Mouse (Mus musculus) neural tube, embryonic 14.5 days (tissue): ENCODE data around the gene Manba. TPM values are rescaled to one million over a fixed set of nuclear protein-coding genes. Genes with fewer than 3 reads are reported as not detected.

ENCODE experiments used
- ATAC-seq: fragments of 200-750 bp; cut with Nextera tagmentation; 2 replicates; pipeline ENCODE4 v1.8.0; 2017; ENCODE audit warnings: low read depth, mild to moderate bottlenecking, moderate TSS enrichment, moderate library complexity
- H3K27ac ChIP-seq: fragments of 300-500 bp; sonication (generic); 2 replicates; pipeline ENCODE4 v1.5.1; 2014; ENCODE audit warnings: low read depth, mild to moderate bottlenecking, control low read depth, low read length, moderate library complexity, mixed read lengths
- H3K27me3 ChIP-seq: fragments of 300-500 bp; sonication (generic); 2 replicates; pipeline ENCODE4 v1.6.1; 2014; ENCODE audit warnings: low read length; ENCODE audit not compliant: control insufficient read depth, insufficient read depth
- H3K36me3 ChIP-seq: fragments of 300-500 bp; sonication (generic); 2 replicates; pipeline ENCODE4 v1.6.1; 2014; ENCODE audit warnings: low read length, mixed read lengths; ENCODE audit not compliant: control insufficient read depth, insufficient read depth
- H3K4me1 ChIP-seq: fragments of 300-500 bp; sonication (generic); 2 replicates; pipeline ENCODE4 v1.6.1; 2014; ENCODE audit warnings: low read length; ENCODE audit not compliant: control insufficient read depth, insufficient read depth
- H3K4me2 ChIP-seq: fragments of 300-500 bp; sonication (generic); 2 replicates; pipeline ENCODE4 v1.6.1; 2014; ENCODE audit warnings: mild to moderate bottlenecking, low read depth, low read length, control low read depth
- H3K4me3 ChIP-seq: fragments of 300-500 bp; sonication (generic); 2 replicates; pipeline ENCODE4 v1.5.1; 2014; ENCODE audit warnings: low read depth, low read length, control low read depth, mixed read lengths
- H3K9ac ChIP-seq: fragments of 300-500 bp; sonication (generic); replicated peaks from 2 replicates; pipeline ENCODE4 v1.6.1; 2014; ENCODE audit warnings: low read depth, mild to moderate bottlenecking, control low read depth, low read length, mixed read lengths
- H3K9me3 ChIP-seq: fragments of 300-500 bp; sonication (generic); 2 replicates; pipeline ENCODE4 v1.6.1; 2016; ENCODE audit warnings: low read length; ENCODE audit not compliant: control insufficient read depth
- WGBS: fragments of 180-500 bp; shearing (Covaris S2); extraction: QIAGEN DNeasy Blood & Tissue Kit; methylation state at CpG from one replicate; pipeline ENCODE4 v1.1.7; 2014; 5-methylcytosine and 5-hydroxymethylcytosine counted together
- polyA plus RNA-seq: library from polyadenylated mRNA; unstranded; fragments of >200 nt; fragmentation: Nextera tagmentation; extraction: Ambion mirVana; gene quantifications from 2 replicates; pipeline ENCODE4 v1.2.1, GENCODE M21; 2014

The Manba gene
- polyA plus RNA-seq, 1 experiment from 2014 or later: 6.5 TPM

GRCm38 (mm10) chr3:135556851-135557662 lies 71.6 kb downstream of the Manba start:
- H3K4me1 ChIP-seq: no peaks in the 10 kb centered on the region
- no peaks in the 10 kb centered on the region for H3K9me3 ChIP-seq
- H3K27me3 ChIP-seq: no peaks in the 10 kb centered on the region
- ATAC-seq: no peak
- H3K4me3 ChIP-seq: no peak overlapping the region
- no peak overlapping the region for H3K27ac ChIP-seq
- 91% methylated on average over 12 of the region's 12 CpGs for WGBS
- no peak overlapping the region for H3K4me2 ChIP-seq
- no peak overlapping the region for H3K9ac ChIP-seq
- no peaks in the 10 kb centered on the region for H3K36me3 ChIP-seq

DNA sequence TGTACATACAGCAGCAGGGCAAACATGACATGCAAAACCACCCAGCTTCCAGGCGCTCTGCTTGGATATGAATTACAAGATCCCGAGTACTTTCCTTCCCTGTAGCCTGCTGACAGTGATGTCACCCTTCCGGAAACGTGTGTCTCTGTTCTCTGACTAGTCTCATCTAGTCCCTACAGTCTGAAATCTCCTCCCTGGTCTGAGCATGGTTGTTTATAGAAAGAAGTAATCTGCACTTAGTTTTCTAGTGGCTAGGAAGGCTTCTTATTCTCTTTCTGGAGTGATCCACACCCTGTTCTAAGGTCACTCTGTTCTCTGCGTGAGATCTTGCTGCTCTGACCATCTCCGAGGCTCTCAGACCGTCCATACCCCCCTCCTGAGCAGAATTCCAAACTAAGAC lies 76.6 kb downstream of the Manba start:
- no peak overlapping the region for H3K27ac ChIP-seq
- H3K27me3 ChIP-seq: no peaks in the 10 kb centered on the region
- no peaks in the 10 kb centered on the region for H3K36me3 ChIP-seq
- H3K4me3 ChIP-seq: no peak overlapping the region
- H3K4me2 ChIP-seq: no peak overlapping the region
- 81% methylated on average over 7 of the region's 7 CpGs for WGBS
- H3K4me1 ChIP-seq: no peaks in the 10 kb centered on the region
- no peaks in the 10 kb centered on the region for H3K9me3 ChIP-seq
- no peak overlapping the region for H3K9ac ChIP-seq
- ATAC-seq: no peak

DNA sequence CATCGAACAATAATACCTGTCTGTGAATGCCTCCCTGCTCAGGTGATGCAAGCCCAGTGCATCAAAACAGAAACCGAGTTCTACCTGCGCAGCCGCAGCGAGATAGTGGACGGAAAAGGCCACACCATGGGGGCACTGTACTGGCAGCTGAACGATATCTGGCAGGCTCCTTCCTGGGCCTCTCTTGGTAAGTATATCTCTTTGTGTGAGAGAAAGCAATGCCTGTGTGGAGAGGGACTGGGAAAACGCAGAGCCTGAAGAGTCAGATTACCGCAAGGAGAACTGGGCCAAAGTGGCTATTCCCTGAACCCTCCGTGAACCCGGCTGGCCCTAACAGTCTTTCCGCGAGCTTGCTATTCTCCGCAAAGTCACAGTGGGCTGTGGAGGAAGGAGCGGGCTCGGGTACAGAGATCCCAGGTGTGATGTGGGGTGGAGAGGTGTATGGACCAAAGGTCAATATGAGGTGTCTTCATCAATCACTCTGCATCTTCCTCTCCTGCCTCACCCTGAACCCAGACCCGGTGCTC lies 77.8 kb downstream of the Manba start:
- Histone ChIP-seq H3K9me3 (no peaks in the 10 kb centered on the region), H3K27me3 (no peaks in the 10 kb centered on the region), H3K27ac (no peak overlapping the region), H3K4me2 (no peak overlapping the region), H3K9ac (no peak overlapping the region), H3K36me3 (no peaks in the 10 kb centered on the region), H3K4me3 (no peak overlapping the region), H3K4me1 (no peaks in the 10 kb centered on the region)
- 90% methylated on average over 17 of the region's 17 CpGs for WGBS
- ATAC-seq: no peak

GRCm38 (mm10) chr3:135564706-135565105 lies 79.3 kb downstream of the Manba start:
- Histone ChIP-seq H3K27me3 (no peaks in the 10 kb centered on the region), H3K27ac (no peak overlapping the region), H3K4me2 (no peak overlapping the region), H3K9ac (no peak overlapping the region), H3K4me3 (no peak overlapping the region), H3K4me1 (no peaks in the 10 kb centered on the region), H3K36me3 (no peaks in the 10 kb centered on the region), H3K9me3 (no peaks in the 10 kb centered on the region)
- no peak for ATAC-seq
- 91% methylated on average over 9 of the region's 9 CpGs for WGBS

DNA sequence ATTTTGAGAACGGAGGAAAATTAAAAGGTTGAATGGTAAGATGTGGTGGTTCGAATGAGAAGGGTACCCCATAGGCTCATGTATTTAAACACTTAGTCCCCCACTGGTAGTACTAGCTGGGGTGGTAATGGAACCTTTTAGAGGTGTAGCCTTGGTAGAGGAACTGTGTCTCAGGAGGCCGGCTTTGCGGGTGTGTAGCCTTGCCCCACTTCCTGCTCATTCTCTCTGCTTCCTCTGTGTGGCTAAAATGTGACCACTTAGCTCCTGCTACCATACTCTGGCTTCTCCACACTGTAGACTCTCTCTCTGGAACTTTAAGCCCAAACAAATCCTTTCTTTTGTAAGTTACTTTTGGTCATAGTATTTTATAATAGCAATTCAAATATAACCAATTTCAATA lies 79.9 kb downstream of the Manba start:
- Histone ChIP-seq H3K9ac (no peak overlapping the region), H3K27ac (no peak overlapping the region), H3K4me3 (no peak overlapping the region), H3K4me2 (no peak overlapping the region), H3K4me1 (no peaks in the 10 kb centered on the region), H3K27me3 (no peaks in the 10 kb centered on the region), H3K36me3 (no peaks in the 10 kb centered on the region), H3K9me3 (no peaks in the 10 kb centered on the region)
- 94% methylated on average over 4 of the region's 4 CpGs for WGBS
- no peak for ATAC-seq

DNA sequence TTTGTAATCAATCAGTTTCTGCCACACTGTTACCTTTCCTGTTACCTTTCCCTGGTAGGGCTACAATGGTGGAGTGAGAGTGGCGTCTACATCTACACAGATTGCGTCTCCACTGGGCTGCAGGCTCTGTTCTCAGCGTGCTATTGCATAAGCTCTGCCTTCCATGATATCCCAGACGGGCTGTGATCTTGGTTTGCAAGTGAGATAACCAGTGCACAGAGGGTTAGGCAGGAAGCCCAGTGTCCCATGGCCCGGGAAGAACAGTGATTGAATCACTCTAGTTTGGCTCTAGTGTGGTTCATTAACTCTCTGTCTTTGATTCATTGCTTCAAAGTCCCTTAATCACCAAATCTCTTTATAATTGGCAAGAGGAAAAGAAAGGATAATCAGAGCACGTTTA lies 82.5 kb downstream of the Manba start:
- 79% methylated on average over 6 of the region's 6 CpGs for WGBS
- no peak overlapping the region for H3K4me3 ChIP-seq
- H3K9ac ChIP-seq: no peak overlapping the region
- H3K36me3 ChIP-seq: no peaks in the 10 kb centered on the region
- no peak overlapping the region for H3K4me2 ChIP-seq
- H3K27me3 ChIP-seq: no peaks in the 10 kb centered on the region
- H3K9me3 ChIP-seq: no peaks in the 10 kb centered on the region
- no peak for ATAC-seq
- H3K4me1 ChIP-seq: no peaks in the 10 kb centered on the region
- no peak overlapping the region for H3K27ac ChIP-seq

- ATAC-seq: no peak
- no peaks in the 10 kb centered on the region for H3K36me3 ChIP-seq
- H3K27me3 ChIP-seq: no peaks in the 10 kb centered on the region
- no peaks in the 10 kb centered on the region for H3K9me3 ChIP-seq
- no peak overlapping the region for H3K27ac ChIP-seq
- H3K4me1 ChIP-seq: no peaks in the 10 kb centered on the region
- H3K4me3 ChIP-seq: no peak overlapping the region
- 80% methylated on average over 5 of the region's 5 CpGs for WGBS
- H3K9ac ChIP-seq: no peak overlapping the region
- H3K4me2 ChIP-seq: no peak overlapping the region
Measured at GRCm38 (mm10) chr3:135568633-135569032, 83.2 kb downstream of the Manba start.

GRCm38 (mm10) chr3:135571540-135571939 lies 86.1 kb downstream of the Manba start:
- WGBS: 65% methylated on average over 13 of the region's 13 CpGs
- H3K4me3 ChIP-seq: no peak overlapping the region

DNA sequence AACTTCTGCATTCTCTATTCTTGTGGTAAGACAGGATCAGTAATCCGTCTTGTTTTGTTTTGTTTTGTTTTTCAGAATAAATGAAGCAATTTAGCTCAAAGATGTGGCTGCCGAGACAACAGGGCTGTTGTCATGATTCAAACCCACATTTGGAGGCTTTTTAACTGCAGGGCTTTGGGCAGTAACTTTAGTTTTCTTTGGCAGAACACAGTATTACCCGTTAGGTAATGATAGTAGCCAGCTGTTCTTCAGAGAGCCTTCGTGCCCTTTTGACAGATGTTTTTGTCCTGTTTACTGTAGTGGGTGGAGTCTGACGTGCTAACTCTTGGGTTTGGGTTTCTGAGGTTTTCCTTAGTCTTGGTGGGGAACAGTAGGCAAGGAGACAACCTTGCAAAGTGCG lies 87.6 kb downstream of the Manba start:
- Histone ChIP-seq H3K9ac (no peak overlapping the region), H3K4me1 (no peaks in the 10 kb centered on the region), H3K36me3 (no peaks in the 10 kb centered on the region), H3K4me2 (no peak overlapping the region), H3K9me3 (no peaks in the 10 kb centered on the region), H3K4me3 (no peak overlapping the region), H3K27me3 (no peaks in the 10 kb centered on the region), H3K27ac (no peak overlapping the region)
- ATAC-seq: no peak
- WGBS: 42% methylated on average over 6 of the region's 6 CpGs

More at GRCm38 (mm10) chr3:135571540-135571939, 86.1 kb downstream of the Manba start:
- H3K9me3 ChIP-seq: no peaks in the 10 kb centered on the region
- H3K36me3 ChIP-seq: no peaks in the 10 kb centered on the region
- no peak for ATAC-seq
- H3K4me2 ChIP-seq: no peak overlapping the region
- H3K4me1 ChIP-seq: no peaks in the 10 kb centered on the region
- H3K9ac ChIP-seq: no peak overlapping the region
- no peak overlapping the region for H3K27ac ChIP-seq
- no peaks in the 10 kb centered on the region for H3K27me3 ChIP-seq
